Mouse (Mus musculus) forebrain, embryonic 14.5 days (tissue): ENCODE measurements at regions not wholly inside any gene's neighbourhood (a gene's known extent, or its start where the extent isn't known, plus 50 kb on each side); places are given as distances from the start of the nearest gene placed in this dataset.

Experiments used
- ATAC-seq: fragments of 200-750 bp; cut with Nextera tagmentation; 2 replicates; pipeline ENCODE4 v1.8.0; 2017; ENCODE audit warnings: mild to moderate bottlenecking, moderate library complexity
- DNase-seq: peaks from one replicate; pipeline ENCODE4 v3.0.0-alpha.2; 2015; ENCODE audit warnings: low spot score
- H3K27ac ChIP-seq: fragments of 300-500 bp; sonication (generic); 2 replicates; pipeline ENCODE4 v1.5.1; 2014; ENCODE audit warnings: low read depth, mild to moderate bottlenecking, control low read depth, low read length, moderate library complexity
- H3K27me3 ChIP-seq: fragments of 300-500 bp; sonication (generic); replicated peaks from 2 replicates; pipeline ENCODE4 v1.6.1; 2014; ENCODE audit warnings: low read length, control low read depth, mixed read lengths; ENCODE audit not compliant: control insufficient read depth, insufficient read depth
- H3K36me3 ChIP-seq: fragments of 300-500 bp; sonication (generic); 2 replicates; pipeline ENCODE4 v1.6.1; 2014; ENCODE audit warnings: low read length, control low read depth; ENCODE audit not compliant: control insufficient read depth, insufficient read depth
- H3K4me1 ChIP-seq: fragments of 300-500 bp; sonication (generic); 2 replicates; pipeline ENCODE4 v1.6.1; 2014; ENCODE audit warnings: antibody characterized with exemption, low read length, control low read depth; ENCODE audit not compliant: control insufficient read depth, insufficient read depth
- H3K4me2 ChIP-seq: fragments of 300-500 bp; sonication (generic); 2 replicates; pipeline ENCODE4 v1.6.1; 2014; ENCODE audit warnings: mild to moderate bottlenecking, control low read depth, low read length
- H3K4me3 ChIP-seq: fragments of 300-500 bp; sonication (generic); 2 replicates; pipeline ENCODE4 v1.5.1; 2014; ENCODE audit warnings: low read depth, low read length, control low read depth
- H3K9ac ChIP-seq: fragments of 300-500 bp; sonication (generic); 2 replicates; pipeline ENCODE4 v1.6.1; 2014; ENCODE audit warnings: mild to moderate bottlenecking, low read length, control low read depth, moderate library complexity
- H3K9me3 ChIP-seq: fragments of 300-500 bp; sonication (generic); replicated peaks from 2 replicates; pipeline ENCODE4 v1.6.1; 2016; ENCODE audit warnings: low read length, control low read depth, mixed read lengths; ENCODE audit not compliant: control insufficient read depth
- whole genome bisulfite sequencing: fragments of 180-500 bp; shearing (Covaris S2); extraction: QIAGEN DNeasy Blood & Tissue Kit; methylation state at CpG from one replicate; pipeline ENCODE4 v1.1.7; 2014; 5-methylcytosine and 5-hydroxymethylcytosine counted together

GRCm38 (mm10) chr4:149844971-149845370, 70.9 kb upstream of the Slc25a33 start:
- H3K27ac ChIP-seq = no peak overlapping the region
- no peak overlapping the region for H3K9ac ChIP-seq
- ATAC-seq = no peak
- no peak overlapping the region for H3K4me3 ChIP-seq
- DNase-seq = no peak
- H3K36me3 ChIP-seq = no peaks in the 10 kb centered on the region
- H3K4me1 ChIP-seq = no peaks in the 10 kb centered on the region
- 86% methylated on average over 10 of the region's 10 CpGs for WGBS
- no peaks in the 10 kb centered on the region for H3K27me3 ChIP-seq
- no peak overlapping the region for H3K4me2 ChIP-seq
- no peaks in the 10 kb centered on the region for H3K9me3 ChIP-seq

GRCm38 (mm10) chr4:149843736-149844135, 69.7 kb upstream of the Slc25a33 start:
- Histone ChIP-seq H3K4me2 (no peak overlapping the region), H3K4me1 (no peaks in the 10 kb centered on the region), H3K9ac (no peak overlapping the region), H3K36me3 (no peaks in the 10 kb centered on the region), H3K27ac (no peak overlapping the region), H3K4me3 (no peak overlapping the region), H3K9me3 (no peaks in the 10 kb centered on the region), H3K27me3 (no peaks in the 10 kb centered on the region)
- ATAC-seq = no peak
- no peak for DNase-seq
- 64% methylated on average over 10 of the region's 10 CpGs for WGBS

GRCm38 (mm10) chr4:149842906-149843305, 68.8 kb upstream of the Slc25a33 start:
- ATAC-seq (no peak), DNase-seq (no peak)
- 89% methylated on average over 7 of the region's 7 CpGs for WGBS

GRCm38 (mm10) chr4:149841856-149842255, 67.8 kb upstream of the Slc25a33 start:
- no peak for ATAC-seq
- H3K4me3 ChIP-seq = no peak overlapping the region
- no peak overlapping the region for H3K27ac ChIP-seq
- H3K4me2 ChIP-seq = no peak overlapping the region
- no peaks in the 10 kb centered on the region for H3K9me3 ChIP-seq
- DNase-seq = peak; percentile 27
- 64% methylated on average over 6 of the region's 6 CpGs for WGBS
- no peaks in the 10 kb centered on the region for H3K36me3 ChIP-seq
- no peaks in the 10 kb centered on the region for H3K4me1 ChIP-seq
- no peak overlapping the region for H3K9ac ChIP-seq
- no peaks in the 10 kb centered on the region for H3K27me3 ChIP-seq

More at GRCm38 (mm10) chr4:149842906-149843305, 68.8 kb upstream of the Slc25a33 start:
- Histone ChIP-seq H3K9me3 (no peaks in the 10 kb centered on the region), H3K9ac (no peak overlapping the region), H3K27me3 (no peaks in the 10 kb centered on the region), H3K36me3 (no peaks in the 10 kb centered on the region), H3K27ac (no peak overlapping the region), H3K4me3 (no peak overlapping the region), H3K4me2 (no peak overlapping the region), H3K4me1 (no peaks in the 10 kb centered on the region)

- H3K27me3 ChIP-seq = no peaks in the 10 kb centered on the region
- H3K9me3 ChIP-seq = no peaks in the 10 kb centered on the region
- no peaks in the 10 kb centered on the region for H3K4me1 ChIP-seq
- no peaks in the 10 kb centered on the region for H3K36me3 ChIP-seq
- peak; percentile 25 for DNase-seq
- H3K9ac ChIP-seq = no peak overlapping the region
- H3K4me3 ChIP-seq = no peak overlapping the region
- no peak overlapping the region for H3K4me2 ChIP-seq
- no peak overlapping the region for H3K27ac ChIP-seq
- no peak for ATAC-seq
- WGBS = 82% methylated on average over 12 of the region's 12 CpGs
Observed at GRCm38 (mm10) chr4:149840511-149841292, 66.6 kb upstream of the Slc25a33 start.

- Histone ChIP-seq H3K9me3 (no peaks in the 10 kb centered on the region), H3K4me3 (no peak overlapping the region), H3K9ac (no peak overlapping the region), H3K36me3 (no peaks in the 10 kb centered on the region), H3K27ac (no peak overlapping the region), H3K27me3 (no peaks in the 10 kb centered on the region), H3K4me1 (no peaks in the 10 kb centered on the region), H3K4me2 (no peak overlapping the region)
- 10% methylated on average over 3 of the region's 3 CpGs for WGBS
- no peak for ATAC-seq
- no peak for DNase-seq
Observed at GRCm38 (mm10) chr4:149838682-149839081, 64.6 kb upstream of the Slc25a33 start.

GRCm38 (mm10) chr4:149834646-149835156, 60.6 kb upstream of the Slc25a33 start:
- no peak overlapping the region for H3K9ac ChIP-seq
- no peak overlapping the region for H3K4me2 ChIP-seq
- no peaks in the 10 kb centered on the region for H3K36me3 ChIP-seq
- no peak overlapping the region for H3K27ac ChIP-seq
- WGBS = 84% methylated on average over 9 of the region's 9 CpGs
- ATAC-seq (no peak), DNase-seq (no peak)
- H3K4me1 ChIP-seq = no peaks in the 10 kb centered on the region
- H3K4me3 ChIP-seq = no peak overlapping the region
- no peaks in the 10 kb centered on the region for H3K9me3 ChIP-seq
- no peaks in the 10 kb centered on the region for H3K27me3 ChIP-seq

- WGBS = 59% methylated on average over 10 of the region's 10 CpGs
- Histone ChIP-seq H3K9me3 (no peaks in the 10 kb centered on the region), H3K4me1 (no peaks in the 10 kb centered on the region), H3K36me3 (no peaks in the 10 kb centered on the region), H3K4me3 (no peak overlapping the region), H3K9ac (no peak overlapping the region), H3K4me2 (no peak overlapping the region), H3K27me3 (no peaks in the 10 kb centered on the region), H3K27ac (no peak overlapping the region)
- ATAC-seq = no peak
- no peak for DNase-seq
Observed at GRCm38 (mm10) chr4:149832446-149833101, 58.5 kb upstream of the Slc25a33 start.
